Mouse (Mus musculus) G1E (cell line): ENCODE results near the gene Map2k3.

Experiments used
- CTCF ChIP-seq: IDR thresholded peaks from 2 replicates; pipeline ENCODE4 v1.5.1; 2012; ENCODE audit warnings: low read depth, low read length, inconsistent platforms, mixed read lengths
- POLR2AphosphoS5 ChIP-seq: IDR thresholded peaks from 2 replicates; pipeline ENCODE4 v1.6.1; 2012; ENCODE audit warnings: low read depth, low read length, inconsistent platforms; ENCODE audit not compliant: insufficient replicate concordance

- no peak for TF ChIP-seq CTCF
- no peak for TF ChIP-seq POLR2AphosphoS5
Observed at GRCm38 (mm10) chr11:60940501-60940900, 8.7 kb downstream of the Map2k3 start.
